Mouse (Mus musculus) liver, embryonic 14.5 days (tissue): ENCODE results near the gene Micu1. TPM values are rescaled to one million over a fixed set of nuclear protein-coding genes. Genes with fewer than 3 reads are reported as not detected.

Experiments used
- ATAC-seq: fragments of 200-750 bp; cut with Nextera tagmentation; 2 replicates; pipeline ENCODE4 v1.8.0; 2017; ENCODE audit warnings: moderate number of reproducible peaks, mild to moderate bottlenecking, moderate library complexity; ENCODE audit not compliant: insufficient read depth
- DNase-seq, 3 experiments: peaks; one replicate each; pipeline ENCODE4 v3.0.0-alpha.2; 2012 to 2013; ENCODE audit warnings: low read depth in 3 of 3, low spot score in 3 of 3
- H3K27ac ChIP-seq: fragments of 300-500 bp; sonication (generic); 2 replicates; pipeline ENCODE4 v1.5.1; 2014; ENCODE audit warnings: moderate library complexity, mild to moderate bottlenecking, control low read depth, inconsistent platforms
- H3K27me3 ChIP-seq: fragments of 300-500 bp; sonication (generic); 2 replicates; pipeline ENCODE4 v1.6.1; 2014; ENCODE audit warnings: mild to moderate bottlenecking, low read length, moderate library complexity; ENCODE audit not compliant: control insufficient read depth, insufficient read depth
- H3K36me3 ChIP-seq: fragments of 300-500 bp; sonication (generic); replicated peaks from 2 replicates; pipeline ENCODE4 v1.6.1; 2014; ENCODE audit warnings: low read depth; ENCODE audit not compliant: control insufficient read depth, insufficient read depth
- H3K4me1 ChIP-seq, 2 experiments: fragments of 200-500 bp in 1 of 2; fragments of 300-500 bp in 1 of 2; sonication (generic) in 1 of 2; replicated peaks; 2 replicates each; pipeline ENCODE4 v1.6.1; 2012 to 2014; ENCODE audit warnings: antibody characterized with exemption in 1 of 2, inconsistent platforms in 1 of 2, low read length in 1 of 2; ENCODE audit not compliant: control insufficient read depth in 2 of 2, insufficient read depth in 2 of 2
- H3K4me2 ChIP-seq: fragments of 300-500 bp; sonication (generic); 2 replicates; pipeline ENCODE4 v1.6.1; 2014; ENCODE audit warnings: low read depth, mild to moderate bottlenecking, control low read depth, moderate library complexity
- H3K4me3 ChIP-seq, 2 experiments: fragments of 200-500 bp in 1 of 2; fragments of 300-500 bp in 1 of 2; sonication (generic) in 1 of 2; 2 replicates each; pipeline ENCODE4 v1.5.1; 2012 to 2014; ENCODE audit warnings: low read depth in 2 of 2, low read length in 2 of 2, mild to moderate bottlenecking in 2 of 2, control low read depth in 1 of 2, inconsistent platforms in 1 of 2, moderate library complexity in 1 of 2; ENCODE audit not compliant: insufficient read depth in 1 of 2
- H3K9ac ChIP-seq: fragments of 300-500 bp; sonication (generic); replicated peaks from 2 replicates; pipeline ENCODE4 v1.6.1; 2014; ENCODE audit warnings: mild to moderate bottlenecking, control low read depth, moderate library complexity
- H3K9me3 ChIP-seq: fragments of 300-500 bp; sonication (generic); 2 replicates; pipeline ENCODE4 v1.6.1; 2016; ENCODE audit warnings: low read length, mixed read lengths; ENCODE audit not compliant: control insufficient read depth
- CTCF ChIP-seq: IDR thresholded peaks from 2 replicates; pipeline ENCODE4 v1.5.1; 2016; ENCODE audit warnings: antibody characterized with exemption, low read depth, control low read depth
- EP300 ChIP-seq: IDR thresholded peaks from 2 replicates; pipeline ENCODE4 v1.6.1; 2016; ENCODE audit warnings: antibody characterized with exemption, low read depth
- WGBS: fragments of 180-500 bp; shearing (Covaris S2); extraction: QIAGEN DNeasy Blood & Tissue Kit; methylation state at CpG from one replicate; pipeline ENCODE4 v1.1.7; 2014; ENCODE audit not compliant: insufficient replicate concordance; 5-methylcytosine and 5-hydroxymethylcytosine counted together
- polyA plus RNA-seq, 2 experiments: library from polyadenylated mRNA; depleted of rRNA in 1 of 2; stranded (reverse) in 1 of 2; unstranded in 1 of 2; fragments of >200 nt; fragmentation: Nextera tagmentation in 1 of 2; extraction: Ambion mirVana in 1 of 2; gene quantifications; 2 replicates each; pipeline versions ENCODE4 v1.2.1 to v1.2.3; 2012 to 2014

Gene Micu1
- polyA plus RNA-seq, 2 experiments = 27.1 to 28.2 TPM

DNA sequence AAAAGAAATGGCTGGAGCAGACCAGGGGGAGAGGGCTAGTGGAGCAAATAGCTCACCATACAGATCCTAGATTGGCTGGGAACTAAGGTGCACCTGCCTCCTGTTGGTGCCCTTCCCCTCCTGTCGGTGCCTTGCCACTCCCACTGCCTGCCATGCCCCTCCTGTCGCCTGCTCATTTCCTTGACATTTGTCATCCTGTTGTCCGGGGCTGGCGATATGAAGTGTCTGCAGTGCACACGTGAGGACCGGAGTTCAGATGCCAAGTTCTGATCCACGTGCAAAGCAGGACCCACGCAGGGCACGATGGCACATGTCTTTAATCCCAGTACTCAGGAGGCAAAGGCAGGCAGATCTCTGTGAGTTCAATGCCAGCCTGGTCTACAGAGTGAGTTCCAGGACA, 158.4 kb downstream of the Micu1 start:
- TF ChIP-seq EP300 (no peak), CTCF (no peak)
- no peaks in the 10 kb centered on the region for H3K4me1 ChIP-seq
- no peak overlapping the region for H3K4me2 ChIP-seq
- no peaks in the 10 kb centered on the region for H3K9me3 ChIP-seq
- H3K27me3 ChIP-seq = no peaks in the 10 kb centered on the region
- no peak for DNase-seq
- H3K36me3 ChIP-seq = no peaks in the 10 kb centered on the region; the same call in 1 of the 2 replicates
- H3K4me3 ChIP-seq = no peak overlapping the region
- H3K9ac ChIP-seq = no peak overlapping the region
- H3K27ac ChIP-seq = no peak overlapping the region
- WGBS = 56% methylated on average over 9 of the region's 9 CpGs
- no peak for ATAC-seq

DNA sequence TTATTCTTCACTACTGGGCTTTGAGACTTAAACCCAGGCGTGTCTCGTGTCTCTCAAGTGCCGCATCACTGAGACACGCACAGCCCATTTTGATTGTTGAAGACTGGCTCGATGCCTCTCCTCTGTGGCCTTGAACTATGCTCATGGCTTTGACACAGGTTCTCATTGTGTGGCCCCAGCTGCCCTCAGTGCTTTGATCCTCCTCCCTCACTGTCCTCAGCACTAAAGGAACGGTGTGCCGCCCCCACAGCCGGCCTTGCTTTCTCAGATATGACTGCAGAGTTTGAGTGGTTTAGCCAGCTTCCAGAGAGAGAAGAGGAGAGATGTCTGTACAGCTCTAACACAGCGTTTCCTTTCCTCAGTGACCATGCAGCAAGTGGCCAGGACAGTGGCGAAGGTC, 158.9 kb downstream of the Micu1 start:
- Histone ChIP-seq H3K4me1 (no peaks in the 10 kb centered on the region), H3K36me3 (no peaks in the 10 kb centered on the region; the same call in 1 of the 2 replicates), H3K4me3 (no peak overlapping the region), H3K4me2 (no peak overlapping the region), H3K9ac (no peak overlapping the region), H3K27ac (no peak overlapping the region), H3K9me3 (no peaks in the 10 kb centered on the region), H3K27me3 (no peaks in the 10 kb centered on the region)
- WGBS = 79% methylated on average over 10 of the region's 10 CpGs
- DNase-seq (no peak), ATAC-seq (no peak)
- TF ChIP-seq CTCF (no peak), EP300 (no peak)

DNA sequence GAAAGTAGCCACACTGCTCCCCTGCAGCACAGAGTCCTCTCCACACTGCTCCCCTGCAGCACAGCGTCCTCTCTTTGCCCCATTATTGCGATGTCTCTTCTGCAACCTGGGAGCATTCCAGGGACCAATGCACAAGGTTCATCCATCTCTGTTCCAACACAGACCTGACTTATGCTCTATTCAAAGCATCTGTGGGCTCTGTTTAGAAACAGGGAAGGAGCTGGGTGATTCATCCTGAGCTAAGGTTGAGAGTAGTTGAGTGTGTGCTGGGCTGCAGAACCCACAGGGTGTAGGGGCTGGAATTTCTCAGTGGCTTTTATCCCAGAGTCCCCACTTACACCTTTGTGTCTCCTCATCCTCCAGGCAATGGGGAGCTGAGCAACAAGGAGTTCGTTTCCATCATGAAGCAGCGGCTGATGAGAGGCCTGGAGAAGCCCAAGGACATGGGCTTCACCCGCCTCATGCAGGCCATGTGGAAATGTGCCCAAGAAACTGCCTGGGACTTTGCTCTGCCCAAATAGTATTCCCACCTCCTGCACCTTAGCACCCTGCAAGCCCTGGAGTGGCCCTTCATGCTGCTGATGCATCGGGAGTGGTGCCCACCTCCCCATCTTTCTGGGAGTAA, 160.7 kb downstream of the Micu1 start:
- 76% methylated on average over 6 of the region's 6 CpGs for WGBS
- no peaks in the 10 kb centered on the region for H3K4me1 ChIP-seq
- ATAC-seq (no peak), DNase-seq (no peak)
- H3K27ac ChIP-seq = no peak overlapping the region
- H3K4me2 ChIP-seq = no peak overlapping the region
- no peaks in the 10 kb centered on the region for H3K9me3 ChIP-seq
- no peak overlapping the region for H3K4me3 ChIP-seq
- H3K36me3 ChIP-seq = no peaks in the 10 kb centered on the region; the same call in 1 of the 2 replicates
- TF ChIP-seq EP300 (no peak), CTCF (no peak)
- no peaks in the 10 kb centered on the region for H3K27me3 ChIP-seq
- no peak overlapping the region for H3K9ac ChIP-seq

DNA sequence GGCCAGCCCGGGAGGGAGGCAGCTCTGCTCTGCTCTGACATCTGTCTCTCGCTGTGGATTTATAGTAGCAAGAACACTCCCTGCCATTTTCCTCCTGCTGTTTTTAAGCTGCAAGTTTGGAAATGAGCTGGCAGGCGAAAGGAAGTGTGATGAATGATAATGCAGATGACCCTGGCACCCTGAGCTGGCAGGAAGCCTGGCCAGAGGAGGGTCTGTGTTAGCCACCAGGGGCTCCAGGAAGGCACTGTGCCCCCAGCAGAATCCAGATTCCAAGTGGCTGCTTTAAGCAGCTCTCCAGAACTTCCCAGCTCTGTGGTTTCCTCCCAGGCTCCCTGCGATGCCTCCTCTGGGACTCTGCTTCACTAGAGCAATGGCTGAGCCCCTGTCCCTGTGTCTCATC, 161.3 kb downstream of the Micu1 start:
- no peak overlapping the region for H3K9ac ChIP-seq
- no peak for TF ChIP-seq CTCF
- no peak for TF ChIP-seq EP300
- H3K27ac ChIP-seq = no peak overlapping the region
- H3K36me3 ChIP-seq = no peaks in the 10 kb centered on the region; the same call in 1 of the 2 replicates
- 56% methylated on average over 4 of the region's 4 CpGs for WGBS
- no peaks in the 10 kb centered on the region for H3K9me3 ChIP-seq
- H3K27me3 ChIP-seq = no peaks in the 10 kb centered on the region
- H3K4me1 ChIP-seq = no peaks in the 10 kb centered on the region
- ATAC-seq (no peak), DNase-seq (no peak)
- H3K4me3 ChIP-seq = no peak overlapping the region
- no peak overlapping the region for H3K4me2 ChIP-seq

GRCm38 (mm10) chr10:59864232-59864875, 162.1 kb downstream of the Micu1 start:
- no peaks in the 10 kb centered on the region; the same call in 1 of the 2 replicates for H3K36me3 ChIP-seq
- no peak for DNase-seq
- TF ChIP-seq EP300 = no peak
- no peak for TF ChIP-seq CTCF
- WGBS = 77% methylated on average over 19 of the region's 19 CpGs
- H3K9me3 ChIP-seq = no peaks in the 10 kb centered on the region
- H3K4me3 ChIP-seq = no peak overlapping the region
- H3K27ac ChIP-seq = no peak overlapping the region
- no peak for ATAC-seq
- H3K27me3 ChIP-seq = no peaks in the 10 kb centered on the region
- no peak overlapping the region for H3K4me2 ChIP-seq
- H3K4me1 ChIP-seq = no peaks in the 10 kb centered on the region
- H3K9ac ChIP-seq = no peak overlapping the region
